Mouse (Mus musculus) bone marrow macrophage, adult 2 months (primary cell): ENCODE measurements around the gene Sec1. TPM values are rescaled to one million over a fixed set of nuclear protein-coding genes. Genes with fewer than 3 reads are reported as not detected.
"Not testable (repeated sequence)": the region's sequence is repeated elsewhere in the genome, so short reads cannot be mapped to it uniquely, and the experiment has no call there.

Experiments
- H3K27ac ChIP-seq: 2 replicates; pipeline ENCODE4 v1.5.1; 2012; ENCODE audit warnings: low read depth, low read length; ENCODE audit not compliant: insufficient read depth
- H3K4me1 ChIP-seq: 2 replicates; pipeline ENCODE4 v1.6.1; 2012; ENCODE audit warnings: low read length; ENCODE audit not compliant: control insufficient read depth, insufficient read depth
- H3K4me3 ChIP-seq: 2 replicates; pipeline ENCODE4 v1.5.1; 2012; ENCODE audit warnings: mild to moderate bottlenecking, low read length, moderate library complexity; ENCODE audit not compliant: insufficient read depth
- CTCF ChIP-seq: IDR thresholded peaks from 2 replicates; pipeline ENCODE4 v1.5.1; 2012; ENCODE audit warnings: low read depth, mild to moderate bottlenecking, low read length, moderate library complexity
- POLR2A ChIP-seq: IDR thresholded peaks from 2 replicates; pipeline ENCODE4 v1.6.1; 2012; ENCODE audit warnings: mild to moderate bottlenecking, low read depth, low read length, borderline replicate concordance
- polyA plus RNA-seq: library from polyadenylated mRNA; stranded (reverse); fragments of >200 nt; gene quantifications from 2 replicates; pipeline ENCODE4 v1.2.4, GENCODE M21; 2012; ENCODE audit not compliant: missing spikeins, insufficient read depth, insufficient read length

Sec1 gene
- polyA plus RNA-seq, 1 experiment = not detected

GRCm38 (mm10) chr7:45665303-45666138 lies 28.7 kb downstream of the Sec1 start:
- H3K4me3 ChIP-seq = no peak overlapping the region
- no peak for TF ChIP-seq POLR2A
- TF ChIP-seq CTCF = no peak
- H3K4me1 ChIP-seq = peaks cover 7% of the 10 kb centered on the region
- H3K27ac ChIP-seq = no peak overlapping the region

GRCm38 (mm10) chr7:45661702-45662101 lies 32.5 kb downstream of the Sec1 start:
- peaks cover 10% of the 10 kb centered on the region for H3K4me1 ChIP-seq
- not testable (repeated sequence) for H3K4me3 ChIP-seq, H3K27ac ChIP-seq

GRCm38 (mm10) chr7:45660746-45661478 lies 33.3 kb downstream of the Sec1 start:
- Histone ChIP-seq H3K4me1 (peaks cover 10% of the 10 kb centered on the region), H3K4me3 (no peak overlapping the region), H3K27ac (no peak overlapping the region)
- no peak for TF ChIP-seq CTCF
- no peak for TF ChIP-seq POLR2A

GRCm38 (mm10) chr7:45654424-45655047 lies 39.7 kb downstream of the Sec1 start:
- Histone ChIP-seq H3K27ac (no peak overlapping the region), H3K4me1 (no peaks in the 10 kb centered on the region), H3K4me3 (no peak overlapping the region)
- no peak for TF ChIP-seq POLR2A
- no peak for TF ChIP-seq CTCF

- not testable (repeated sequence) for H3K4me1 ChIP-seq, H3K4me3 ChIP-seq, H3K27ac ChIP-seq
Measured at GRCm38 (mm10) chr7:45650484-45650883, 43.7 kb downstream of the Sec1 start.

- no peak overlapping the region for H3K4me3 ChIP-seq
- H3K27ac ChIP-seq = no peak overlapping the region
- no peak for TF ChIP-seq POLR2A
- TF ChIP-seq CTCF = no peak
- no peaks in the 10 kb centered on the region for H3K4me1 ChIP-seq
Measured at GRCm38 (mm10) chr7:45649351-45649750, 44.9 kb downstream of the Sec1 start.

GRCm38 (mm10) chr7:45646671-45647070 lies 47.5 kb downstream of the Sec1 start:
- Histone ChIP-seq H3K4me1 (0 out of 2 replicates have a peak, but pooled peaks cover 5% of the 10 kb centered on the region), H3K27ac (no peak overlapping the region), H3K4me3 (no peak overlapping the region)
- TF ChIP-seq POLR2A (no peak), CTCF (no peak)

GRCm38 (mm10) chr7:45645591-45645971 lies 48.6 kb downstream of the Sec1 start:
- H3K27ac ChIP-seq = no peak overlapping the region
- H3K4me3 ChIP-seq = no peak overlapping the region
- H3K4me1 ChIP-seq = peaks cover 10% of the 10 kb centered on the region
- TF ChIP-seq CTCF (no peak), POLR2A (no peak)

- Histone ChIP-seq H3K4me1 (peaks cover 10% of the 10 kb centered on the region), H3K27ac (no peak overlapping the region), H3K4me3 (no peak overlapping the region)
Measured at GRCm38 (mm10) chr7:45644872-45645590, 49.2 kb downstream of the Sec1 start.

GRCm38 (mm10) chr7:45644183-45644582 lies 50.0 kb downstream of the Sec1 start:
- TF ChIP-seq POLR2A (no peak), CTCF (no peak)
- peaks cover 10% of the 10 kb centered on the region for H3K4me1 ChIP-seq
- H3K4me3 ChIP-seq = no peak overlapping the region
- H3K27ac ChIP-seq = no peak overlapping the region

More at GRCm38 (mm10) chr7:45644872-45645590, 49.2 kb downstream of the Sec1 start:
- TF ChIP-seq POLR2A (no peak), CTCF (no peak)
